Mouse (Mus musculus): ENCODE measurements around the gene Vamp2.

DNA sequence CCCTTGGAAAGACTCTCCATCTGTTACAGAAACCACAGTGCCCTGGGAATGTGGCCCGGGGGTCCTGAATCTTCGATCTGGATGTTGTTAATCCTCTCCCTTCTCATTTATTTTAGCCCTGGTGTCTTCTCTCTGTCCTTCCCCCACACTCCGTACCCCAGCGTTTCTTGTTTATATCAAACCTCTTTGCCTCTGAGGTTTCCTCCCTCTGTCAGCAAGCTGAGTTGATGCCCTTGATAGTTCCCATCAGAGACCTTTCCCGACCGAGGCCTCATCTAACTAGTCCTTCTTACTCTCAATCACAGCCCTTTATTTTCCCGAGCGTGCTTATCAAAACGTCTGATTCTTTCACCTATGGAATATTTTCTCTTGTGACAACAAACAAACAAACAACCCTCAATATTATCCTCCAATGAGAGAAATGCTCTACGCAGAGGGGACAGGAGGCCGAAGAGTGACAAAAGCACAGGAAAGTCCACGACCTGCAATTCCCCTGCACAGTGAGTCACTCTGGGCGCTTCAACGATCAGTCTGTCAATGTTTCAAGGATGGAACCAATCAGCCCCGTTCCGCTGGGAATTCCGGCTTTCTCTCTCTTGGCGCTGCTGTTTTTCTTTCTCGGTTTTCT lies 29.4 kb upstream of the Vamp2 start:
- TF ChIP-seq MYOD1 (IDR thresholded peaks at IDR 0.05; ENCODE audit: control insufficient read depth in 1 of 3, insufficient read length in 2 of 3, low read depth in 2 of 3) (no peak), POLR2A (IDR thresholded peaks at IDR 0.05; ENCODE audit: insufficient read length, low read depth) (no peak), TCF12 (IDR thresholded peaks at IDR 0.05; ENCODE audit: insufficient read depth, poor library complexity, severe bottlenecking) (no peak), E2F4 (IDR thresholded peaks at IDR 0.05; ENCODE audit: insufficient read depth) (no peak), MAX (IDR thresholded peaks at IDR 0.05; ENCODE audit: low read depth) (no peak), CEBPB (IDR thresholded peaks at IDR 0.05; ENCODE audit: insufficient read depth, poor library complexity, severe bottlenecking) (no peak), USF1 (IDR thresholded peaks at IDR 0.05; ENCODE audit: low read depth) (no peak), MYOG (IDR thresholded peaks at IDR 0.05; ENCODE audit: control insufficient read depth in 1 of 3, insufficient read depth in 1 of 3, insufficient read length in 2 of 3, low read depth in 2 of 3) (no peak), POLR2AphosphoS2 (IDR thresholded peaks at IDR 0.05; ENCODE audit: insufficient read length, low read depth) (no peak)
